Mouse (Mus musculus) heart, embryonic 16.5 days (tissue): ENCODE measurements around the gene Tex35. TPM values are rescaled to one million over a fixed set of nuclear protein-coding genes. Genes with fewer than 3 reads are reported as not detected.

Experiments used
- ATAC-seq: fragments of 200-750 bp; cut with Nextera tagmentation; replicated peaks from 2 replicates; pipeline ENCODE4 v1.8.0; 2017; ENCODE audit warnings: moderate number of reproducible peaks; ENCODE audit not compliant: insufficient read depth, low FRiP score; ENCODE audit errors: extremely low read depth
- H3K27ac ChIP-seq: fragments of 300-500 bp; sonication (generic); 2 replicates; pipeline ENCODE4 v1.5.1; 2014; ENCODE audit warnings: mild to moderate bottlenecking, low read length, control low read depth, moderate library complexity
- H3K27me3 ChIP-seq: fragments of 300-500 bp; sonication (generic); 2 replicates; pipeline ENCODE4 v1.6.1; 2014; ENCODE audit warnings: low read length, mixed read lengths; ENCODE audit not compliant: control insufficient read depth, insufficient read depth
- H3K36me3 ChIP-seq: fragments of 300-500 bp; sonication (generic); 2 replicates; pipeline ENCODE4 v1.6.1; 2014; ENCODE audit not compliant: control insufficient read depth, insufficient read depth
- H3K4me1 ChIP-seq: fragments of 300-500 bp; sonication (generic); 2 replicates; pipeline ENCODE4 v1.6.1; 2014; ENCODE audit warnings: low read length, mixed read lengths; ENCODE audit not compliant: control insufficient read depth, insufficient read depth
- H3K4me2 ChIP-seq: fragments of 300-500 bp; sonication (generic); 2 replicates; pipeline ENCODE4 v1.6.1; 2014; ENCODE audit warnings: low read depth, mild to moderate bottlenecking, control low read depth, low read length
- H3K4me3 ChIP-seq: fragments of 300-500 bp; sonication (generic); 2 replicates; pipeline ENCODE4 v1.5.1; 2014; ENCODE audit warnings: mild to moderate bottlenecking, control low read depth, low read length
- H3K9ac ChIP-seq: fragments of 300-500 bp; sonication (generic); 2 replicates; pipeline ENCODE4 v1.6.1; 2014; ENCODE audit warnings: low read length, control low read depth
- H3K9me3 ChIP-seq: fragments of 300-500 bp; sonication (generic); replicated peaks from 2 replicates; pipeline ENCODE4 v1.6.1; 2016; ENCODE audit warnings: low read length; ENCODE audit not compliant: control insufficient read depth
- WGBS: fragments of 180-500 bp; shearing (Covaris S2); extraction: QIAGEN DNeasy Blood & Tissue Kit; methylation state at CpG from one replicate; pipeline ENCODE4 v1.1.7; 2014; 5-methylcytosine and 5-hydroxymethylcytosine counted together
- polyA plus RNA-seq: library from polyadenylated mRNA; unstranded; fragments of >200 nt; fragmentation: Nextera tagmentation; extraction: Ambion mirVana; gene quantifications from 2 replicates; pipeline ENCODE4 v1.2.1, GENCODE M21; 2015

Tex35 gene
- not detected in 2 replicates for polyA plus RNA-seq

GRCm38 (mm10) chr1:157108580-157108979, at the start of gene Tex35:
TSS of gene Tex35 (minus strand) at chr1:157108680.
- Histone ChIP-seq H3K27me3 (no peaks in the 10 kb centered on the region), H3K36me3 (no peaks in the 10 kb centered on the region), H3K4me1 (no peaks in the 10 kb centered on the region), H3K27ac (no peak within 1 kb of the TSS), H3K9ac (no peak within 1 kb of the TSS), H3K4me3 (no peak within 1 kb of the TSS), H3K4me2 (no peak within 1 kb of the TSS), H3K9me3 (0 out of 2 replicates have a peak, but pooled peaks cover 2% of the 10 kb centered on the region)
- WGBS, result 74% methylated on average over 4 of the region's 4 CpGs
- no peak for ATAC-seq

DNA sequence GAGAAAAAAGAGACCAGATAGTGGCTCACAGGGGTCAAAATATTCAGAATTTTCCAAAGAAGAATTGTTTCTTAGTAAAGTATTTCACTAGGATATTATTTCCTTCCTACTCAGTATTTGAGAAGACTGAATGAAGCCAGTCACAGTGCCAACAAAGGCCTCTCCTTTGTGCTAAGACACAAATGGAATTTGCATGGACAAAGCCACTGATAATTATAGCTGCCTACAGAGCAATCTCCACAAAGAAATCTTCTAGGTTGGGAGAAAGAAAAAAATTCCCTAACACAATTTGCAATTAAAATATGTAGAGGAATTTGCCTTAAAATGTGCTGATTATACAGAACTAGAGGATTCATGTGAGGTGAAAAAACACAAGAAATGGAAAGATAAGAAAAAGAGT, 45.3 kb upstream of the Tex35 start:
- no peak overlapping the region for H3K4me3 ChIP-seq
- no peak for ATAC-seq
- no peak overlapping the region for H3K27ac ChIP-seq
- no peaks in the 10 kb centered on the region for H3K27me3 ChIP-seq
- H3K9me3 ChIP-seq, result no peaks in the 10 kb centered on the region
- peaks cover 14% of the 10 kb centered on the region for H3K36me3 ChIP-seq
- 0 out of 2 replicates have a peak, but pooled peaks cover 2% of the 10 kb centered on the region for H3K4me1 ChIP-seq
- H3K9ac ChIP-seq, result no peak overlapping the region
- no peak overlapping the region for H3K4me2 ChIP-seq

- 73% methylated on average over 1 of the region's 1 CpGs for WGBS
- Histone ChIP-seq H3K27ac (no peak overlapping the region), H3K36me3 (peaks cover 3% of the 10 kb centered on the region; the same call in 1 of the 2 replicates)
Measured at GRCm38 (mm10) chr1:157150107-157150506, 41.6 kb upstream of the Tex35 start.

DNA sequence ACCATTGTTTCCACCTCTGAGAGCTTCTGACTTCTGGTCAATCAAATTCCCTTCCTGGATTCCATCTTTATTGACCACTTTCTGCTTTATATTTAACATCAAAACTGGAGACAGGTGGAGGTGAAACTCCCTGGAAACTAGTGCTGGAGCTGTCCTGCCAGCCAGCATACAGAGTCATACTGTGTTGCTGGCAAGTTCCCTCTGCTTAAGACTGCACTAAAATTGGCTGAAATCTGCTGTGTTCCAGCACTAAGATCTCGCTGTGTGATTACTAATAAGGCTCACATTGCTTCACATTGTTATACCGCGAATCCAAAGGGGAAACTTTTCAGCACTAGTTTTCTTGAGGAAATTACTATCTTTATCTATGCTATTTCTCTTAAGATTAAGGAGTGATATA, 36.1 kb upstream of the Tex35 start:
- WGBS, result 93% methylated on average over 3 of the region's 3 CpGs
- no peak overlapping the region for H3K27ac ChIP-seq
- H3K9ac ChIP-seq, result no peak overlapping the region
- H3K4me3 ChIP-seq, result no peak overlapping the region
- H3K36me3 ChIP-seq, result peaks cover 5% of the 10 kb centered on the region
- no peak overlapping the region for H3K4me2 ChIP-seq
- H3K9me3 ChIP-seq, result no peaks in the 10 kb centered on the region
- peaks cover 10% of the 10 kb centered on the region for H3K4me1 ChIP-seq
- no peaks in the 10 kb centered on the region for H3K27me3 ChIP-seq
- no peak for ATAC-seq

More at GRCm38 (mm10) chr1:157150107-157150506, 41.6 kb upstream of the Tex35 start:
- H3K27me3 ChIP-seq, result no peaks in the 10 kb centered on the region
- no peak overlapping the region for H3K4me2 ChIP-seq
- no peak overlapping the region for H3K4me3 ChIP-seq
- no peaks in the 10 kb centered on the region for H3K9me3 ChIP-seq
- no peak for ATAC-seq
- peaks cover 4% of the 10 kb centered on the region for H3K4me1 ChIP-seq
- no peak overlapping the region for H3K9ac ChIP-seq

DNA sequence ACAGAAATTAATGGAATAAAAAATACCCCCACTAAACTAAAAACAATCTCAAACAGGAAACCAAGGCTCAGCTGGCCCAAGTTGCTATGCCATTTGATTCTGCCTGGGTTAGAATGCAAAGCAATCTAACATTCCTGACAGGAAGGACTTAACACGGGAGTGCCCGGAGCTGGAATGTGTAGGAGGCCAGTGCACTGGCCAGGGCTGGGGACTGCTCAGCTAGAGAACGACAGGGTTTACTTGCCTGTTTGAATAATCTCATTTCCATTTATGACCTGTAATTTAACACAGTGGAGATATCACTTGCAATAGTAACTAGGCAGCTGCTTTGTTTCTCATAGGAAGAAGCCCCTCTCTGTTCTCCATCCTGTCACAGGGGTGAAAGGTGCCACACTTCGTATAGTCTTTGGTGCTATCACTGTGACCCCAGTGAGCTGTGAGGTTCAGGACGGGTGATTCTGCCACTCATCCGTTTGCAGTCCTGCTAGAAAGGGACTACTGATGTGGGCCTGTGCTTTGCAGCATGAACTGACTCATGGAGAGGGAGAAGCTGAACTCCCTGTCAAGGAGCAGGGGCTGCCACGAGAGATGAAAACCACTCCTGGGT, 34.9 kb upstream of the Tex35 start:
- H3K36me3 ChIP-seq, result peaks cover 5% of the 10 kb centered on the region
- H3K4me2 ChIP-seq, result no peak overlapping the region; the same call in 1 of the 2 replicates
- no peaks in the 10 kb centered on the region for H3K9me3 ChIP-seq
- H3K4me1 ChIP-seq, result peaks cover 12% of the 10 kb centered on the region
- no peak overlapping the region for H3K4me3 ChIP-seq
- H3K9ac ChIP-seq, result no peak overlapping the region
- peak overlapping the region; percentile 60 for H3K27ac ChIP-seq
- peak; percentile 60; the same call in 1 of the 2 replicates for ATAC-seq
- no peaks in the 10 kb centered on the region for H3K27me3 ChIP-seq
- 19% methylated on average over 7 of the region's 7 CpGs for WGBS

- H3K27ac ChIP-seq, result no peak overlapping the region
- ATAC-seq, result no peak
- H3K36me3 ChIP-seq, result peaks cover 3% of the 10 kb centered on the region; the same call in 1 of the 2 replicates
- H3K4me2 ChIP-seq, result no peak overlapping the region
- H3K4me3 ChIP-seq, result no peak overlapping the region
- no peaks in the 10 kb centered on the region for H3K9me3 ChIP-seq
- WGBS, result 81% methylated on average over 3 of the region's 3 CpGs
- peaks cover 22% of the 10 kb centered on the region for H3K4me1 ChIP-seq
- H3K27me3 ChIP-seq, result no peaks in the 10 kb centered on the region
- no peak overlapping the region for H3K9ac ChIP-seq
Measured at GRCm38 (mm10) chr1:157141014-157141413, 32.5 kb upstream of the Tex35 start.

- Histone ChIP-seq H3K9ac (no peak overlapping the region), H3K4me2 (no peak overlapping the region), H3K4me3 (no peak overlapping the region), H3K27me3 (no peaks in the 10 kb centered on the region), H3K9me3 (no peaks in the 10 kb centered on the region), H3K36me3 (peaks cover 6% of the 10 kb centered on the region), H3K27ac (no peak overlapping the region; the same call in 1 of the 2 replicates), H3K4me1 (peaks cover 13% of the 10 kb centered on the region)
- no peak for ATAC-seq
- WGBS, result 81% methylated on average over 1 of the region's 1 CpGs
Measured at GRCm38 (mm10) chr1:157137854-157138241, 29.4 kb upstream of the Tex35 start.

DNA sequence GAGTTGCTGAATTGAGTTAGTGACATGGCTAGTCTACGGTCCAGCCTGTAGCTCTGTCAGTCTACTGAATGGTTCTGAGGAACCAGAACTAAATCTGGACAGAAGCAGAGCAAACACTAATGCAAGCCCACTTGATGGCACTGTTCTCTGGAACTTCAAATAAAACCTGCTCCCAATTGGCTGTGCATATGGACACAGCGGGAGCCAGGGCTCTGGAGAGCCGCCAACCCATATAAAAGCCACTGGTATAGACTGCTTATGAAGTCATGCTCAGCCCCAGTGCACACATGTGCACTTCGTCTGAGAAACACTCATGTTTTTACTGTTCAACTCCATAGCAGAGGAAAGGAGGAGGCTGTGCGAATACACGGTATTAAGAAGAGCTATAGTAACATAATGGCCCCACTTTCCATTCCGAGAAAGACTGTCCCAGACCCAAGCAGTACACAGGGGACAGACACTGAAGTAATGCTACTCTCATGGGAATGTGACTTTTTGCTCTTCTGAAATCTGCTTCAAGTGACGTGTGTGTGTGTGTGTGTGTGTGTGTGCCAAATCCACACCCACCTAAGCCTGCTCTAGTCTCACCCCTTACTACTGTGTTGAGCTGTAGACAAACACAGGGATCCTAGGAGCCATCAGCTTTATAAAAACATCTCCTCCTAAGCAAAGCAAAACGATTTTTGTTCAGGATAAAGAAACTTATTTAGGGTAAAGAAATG, 28.8 kb upstream of the Tex35 start:
- Histone ChIP-seq H3K9ac (no peak overlapping the region), H3K27me3 (no peaks in the 10 kb centered on the region), H3K36me3 (peaks cover 6% of the 10 kb centered on the region), H3K4me3 (no peak overlapping the region), H3K27ac (no peak overlapping the region), H3K4me2 (no peak overlapping the region), H3K9me3 (no peaks in the 10 kb centered on the region), H3K4me1 (peaks cover 13% of the 10 kb centered on the region)
- no peak; the same call in 1 of the 2 replicates for ATAC-seq
- 68% methylated on average over 9 of the region's 9 CpGs for WGBS

DNA sequence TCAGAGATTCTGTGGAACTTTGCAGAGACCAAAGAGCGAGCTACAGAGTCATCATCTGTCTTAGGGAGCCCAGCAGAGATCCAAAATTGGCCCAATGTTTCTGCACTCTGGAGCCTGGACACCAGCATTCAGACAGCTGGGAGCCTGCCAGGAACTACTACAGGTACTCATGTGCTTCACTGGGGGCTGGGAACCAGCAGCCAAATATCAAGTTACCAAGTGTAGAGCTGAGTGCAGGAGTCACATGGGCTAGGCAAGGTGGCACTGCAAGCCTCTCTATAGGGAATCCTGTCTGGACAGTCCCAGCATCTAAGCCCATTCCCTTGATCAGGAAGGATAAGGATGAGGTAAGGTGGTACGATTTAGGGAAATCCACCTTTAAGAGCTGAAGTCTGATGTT, 19.7 kb upstream of the Tex35 start:
- no peak overlapping the region for H3K4me3 ChIP-seq
- WGBS, result 73% methylated on average over 2 of the region's 2 CpGs
- no peaks in the 10 kb centered on the region for H3K9me3 ChIP-seq
- no peaks in the 10 kb centered on the region for H3K27me3 ChIP-seq
- no peak overlapping the region for H3K9ac ChIP-seq
- peak; percentile 72 for ATAC-seq
- H3K4me1 ChIP-seq, result peaks cover 10% of the 10 kb centered on the region
- no peak overlapping the region for H3K4me2 ChIP-seq
- H3K36me3 ChIP-seq, result no peaks in the 10 kb centered on the region
- no peak overlapping the region for H3K27ac ChIP-seq
